Mouse (Mus musculus) heart, adult 2 months (tissue): ENCODE data around the gene Slc25a29.

Experiments used
- CTCF ChIP-seq: fragments of 200-600 bp; IDR thresholded peaks from 2 replicates; pipeline ENCODE4 v1.8.1; 2022; ENCODE audit warnings: antibody characterized with exemption, mild to moderate bottlenecking, moderate library complexity
- POLR2A ChIP-seq: fragments of 200-500 bp; IDR thresholded peaks from 2 replicates; pipeline ENCODE4 v1.6.1; 2011; ENCODE audit warnings: mild to moderate bottlenecking, low read depth, low read length, control low read depth; ENCODE audit not compliant: insufficient read depth

GRCm38 (mm10) chr12:108809771-108810170 lies 25.9 kb downstream of the Slc25a29 start:
- no peak for TF ChIP-seq POLR2A
- no peak for TF ChIP-seq CTCF
